Mouse (Mus musculus): Measurements from ENCODE around the gene Vmn1r32. TPM values are rescaled to one million over a fixed set of nuclear protein-coding genes. Genes with fewer than 3 reads are reported as not detected.

Gene Vmn1r32
- not detected for total RNA-seq (2022)

GRCm38 (mm10) chr6:66559996-66560395 is at the start of gene Vmn1r32:
Gene Vmn1r32, minus strand, starts transcription at chr6:66560096.
- no peak for DNase-seq (ENCODE audit: low spot score in 2 of 2)

GRCm38 (mm10) chr6:66595804-66596203 is 35.9 kb upstream of the Vmn1r32 start:
- DNase-seq (ENCODE audit: low spot score in 2 of 2) = no peak

DNA sequence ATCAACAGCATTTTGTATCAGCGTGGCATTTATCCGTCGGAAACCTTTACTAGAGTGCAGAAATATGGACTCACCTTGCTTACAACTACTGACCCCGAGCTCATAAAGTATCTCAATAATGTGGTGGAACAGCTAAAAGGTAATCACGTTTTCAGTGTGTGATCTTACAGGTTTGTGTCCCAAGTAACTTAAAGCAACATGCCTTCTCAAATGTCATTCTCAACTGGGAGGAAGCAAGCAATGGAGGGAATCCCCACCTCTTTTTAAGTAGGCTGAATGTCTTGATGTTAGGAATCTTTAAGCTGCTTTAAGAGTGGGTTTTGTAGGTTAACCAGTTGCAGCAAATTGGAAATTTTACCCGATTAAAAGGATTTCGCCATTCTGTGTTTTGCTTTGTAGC is 23.9 kb downstream of the Vmn1r32 start:
- DNase-seq (ENCODE audit: low spot score in 2 of 2) = no peak

- peak; percentile 94 to 97 for DNase-seq (ENCODE audit: low spot score in 2 of 2)
Observed at GRCm38 (mm10) chr6:66535028-66535862, 24.7 kb downstream of the Vmn1r32 start, which contains the start of gene Mad2l1. Gene Mad2l1, plus strand, starts transcription at chr6:66535390.

DNA sequence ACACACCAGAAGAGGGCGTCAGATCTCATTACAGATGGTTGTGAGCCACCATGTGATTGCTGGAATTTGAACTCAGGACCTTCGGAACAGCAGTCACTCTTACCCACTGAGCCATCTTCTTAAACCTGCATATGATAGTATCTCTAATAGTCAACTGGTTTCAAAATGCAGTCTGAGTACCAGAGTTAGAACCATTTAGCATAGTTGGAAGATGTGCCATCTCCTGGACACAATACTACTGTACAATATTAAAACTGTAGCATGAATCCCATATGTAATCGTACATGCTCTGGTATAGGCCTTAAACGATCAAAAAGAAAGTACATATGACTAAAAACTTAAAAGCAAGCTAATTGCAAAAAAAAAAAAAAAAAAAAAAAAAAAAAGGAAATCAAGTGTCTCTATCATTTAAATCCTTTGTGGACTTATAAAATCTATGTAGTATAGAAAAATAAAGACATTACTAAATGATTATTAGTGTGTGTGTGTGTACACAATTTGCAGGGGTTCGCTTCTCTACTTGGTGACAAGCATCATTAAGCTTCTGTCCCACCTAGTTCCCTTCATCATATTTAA is 25.4 kb downstream of the Vmn1r32 start:
- DNase-seq (ENCODE audit: low spot score in 2 of 2) = no peak

GRCm38 (mm10) chr6:66533241-66533640 is 26.7 kb downstream of the Vmn1r32 start:
- no peak for DNase-seq (ENCODE audit: low spot score in 2 of 2)

- DNase-seq (ENCODE audit: low spot score in 2 of 2) = no peak
Observed at GRCm38 (mm10) chr6:66528386-66528785, 31.5 kb downstream of the Vmn1r32 start.

DNA sequence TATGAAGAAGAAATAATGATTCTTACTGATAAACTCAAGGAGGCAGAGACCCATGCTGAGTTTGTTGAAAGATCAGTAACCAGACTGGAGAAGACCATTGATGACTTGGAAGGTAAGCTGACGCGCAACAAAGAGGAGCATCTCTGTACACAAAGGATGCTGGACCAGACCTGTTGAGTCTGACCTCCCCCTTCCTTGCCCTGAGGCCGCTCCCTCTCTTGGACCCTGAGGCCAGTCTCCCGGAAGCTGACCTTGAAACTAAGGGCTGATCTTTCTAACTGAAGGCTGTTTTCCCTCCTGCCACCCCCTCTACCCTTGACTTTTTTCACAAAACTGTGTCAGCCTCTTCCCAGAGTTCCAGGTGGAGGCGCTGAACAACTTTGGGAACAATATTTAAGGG is 43.5 kb downstream of the Vmn1r32 start:
- no peak for DNase-seq (ENCODE audit: low spot score in 2 of 2)

Other genes starting within 250 kb of the Vmn1r32 start
- gene Mad2l1, start 24.7 kb downstream of the Vmn1r32 start, total RNA-seq (2022) = 1 to 10 TPM; 5.8 to 7.4 (median 6.9) TPM
- not detected for gene Vmn1r33, start 58.2 kb upstream of the Vmn1r32 start, total RNA-seq (2022)
- not detected for gene Vmn1r34, start 83.8 kb upstream of the Vmn1r32 start, total RNA-seq (2022)
- gene Vmn1r35, start 125.8 kb upstream of the Vmn1r32 start, total RNA-seq (2022) = not detected
- gene Vmn1r36, start 159.1 kb upstream of the Vmn1r32 start, total RNA-seq (2022) = not detected
- not detected for gene Vmn1r37, start 169.3 kb upstream of the Vmn1r32 start, total RNA-seq (2022)
- not detected for gene Vmn1r38, start 222.5 kb upstream of the Vmn1r32 start, total RNA-seq (2022)

Measured in layer of hippocampus, adult 8-10 months (tissue).